Mouse (Mus musculus) lung, postnatal 4 days (tissue): ENCODE data around the gene Brdt.

Source experiments
- DNase-seq, 2 experiments: peaks; one replicate each; pipeline ENCODE4 v3.0.0; 2021

Brdt gene

GRCm38 (mm10) chr5:107330916-107331421, at the start of gene Brdt:
Gene Brdt (plus strand): TSS chr5:107331159.
- no peak for DNase-seq

GRCm38 (mm10) chr5:107282561-107283307, 48.2 kb upstream of the Brdt start:
- peak in 1 of 2 experiments; percentile 5 for DNase-seq

DNA sequence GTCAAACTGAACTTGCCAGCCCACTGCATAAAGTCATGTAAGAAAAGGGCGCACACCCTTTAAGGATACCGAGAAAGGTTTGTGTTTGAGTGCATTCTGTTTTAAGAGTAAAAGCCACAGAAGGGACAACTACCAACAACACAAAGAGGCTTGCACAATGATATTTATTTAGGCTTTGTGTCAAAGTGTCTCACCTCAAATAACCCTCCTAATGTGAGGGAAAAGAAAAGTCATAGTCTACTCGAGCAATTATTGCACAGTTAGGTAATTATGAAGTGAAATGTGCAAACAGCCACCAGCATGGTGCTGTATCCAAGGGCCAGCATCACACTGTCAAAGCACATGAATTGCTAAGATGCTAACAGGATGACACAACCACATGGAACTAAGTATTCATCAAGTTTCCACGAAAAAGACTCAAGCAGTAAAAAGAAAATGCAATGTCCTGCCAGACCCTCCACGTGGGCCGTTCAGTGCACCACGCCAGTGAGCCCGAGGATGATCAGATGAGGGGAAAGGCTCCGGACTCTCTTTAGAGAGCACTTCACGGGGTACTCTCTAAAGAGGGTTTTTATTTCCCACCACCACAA, 46.9 kb upstream of the Brdt start:
- peak in 1 of 2 experiments; percentile 15 for DNase-seq

- no peak for DNase-seq
These were observed 45.4 kb upstream of the Brdt start for GRCm38 (mm10) chr5:107285563-107285962.

DNA sequence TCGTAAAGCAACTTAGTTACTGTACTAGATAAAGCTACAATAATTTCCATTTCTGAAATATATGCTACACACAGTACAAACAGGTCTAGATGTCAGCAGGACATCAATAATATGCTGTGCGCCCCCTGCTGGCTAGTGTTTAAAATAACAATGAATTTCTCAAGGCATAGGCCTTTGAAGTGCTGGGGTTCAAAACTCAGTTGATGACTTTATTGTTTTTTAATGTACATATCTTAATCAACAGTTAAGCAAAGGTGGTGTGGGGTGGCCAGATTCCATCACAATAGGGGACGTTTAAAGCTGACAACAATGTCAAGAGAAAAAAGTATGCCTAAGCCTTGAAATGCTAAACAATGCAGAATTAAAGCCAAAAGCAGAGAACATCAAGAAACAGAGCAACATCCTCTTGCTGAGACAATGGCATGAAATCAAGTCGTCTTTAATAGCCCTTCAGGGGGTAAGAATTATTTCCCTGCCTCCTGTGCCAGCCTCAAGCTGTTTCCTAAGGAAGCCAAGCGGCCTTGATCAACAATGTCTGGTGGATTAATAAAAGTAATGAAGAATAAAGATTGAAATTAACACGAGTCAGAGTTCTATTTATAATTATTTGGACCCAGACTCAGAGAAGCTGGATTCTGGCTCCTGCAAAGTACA, 43.6 kb upstream of the Brdt start:
- peak; percentile 64 to 78 for DNase-seq

- no peak for DNase-seq
These were observed 43.1 kb upstream of the Brdt start for GRCm38 (mm10) chr5:107287908-107288267.

GRCm38 (mm10) chr5:107288427-107289233, 42.3 kb upstream of the Brdt start:
- DNase-seq = no peak

GRCm38 (mm10) chr5:107289234-107289764, 41.7 kb upstream of the Brdt start, which contains the start of gene Tgfbr3:
Gene Tgfbr3 (minus strand): TSS chr5:107289629.
- DNase-seq = peak; percentile 90 to 93

- no peak for DNase-seq
These were observed 41.0 kb upstream of the Brdt start for GRCm38 (mm10) chr5:107289986-107290385.

- no peak for DNase-seq
These were observed 36.9 kb upstream of the Brdt start for GRCm38 (mm10) chr5:107294041-107294440.

GRCm38 (mm10) chr5:107295061-107295816, 35.7 kb upstream of the Brdt start:
- peak; percentile 43 to 55 for DNase-seq

DNA sequence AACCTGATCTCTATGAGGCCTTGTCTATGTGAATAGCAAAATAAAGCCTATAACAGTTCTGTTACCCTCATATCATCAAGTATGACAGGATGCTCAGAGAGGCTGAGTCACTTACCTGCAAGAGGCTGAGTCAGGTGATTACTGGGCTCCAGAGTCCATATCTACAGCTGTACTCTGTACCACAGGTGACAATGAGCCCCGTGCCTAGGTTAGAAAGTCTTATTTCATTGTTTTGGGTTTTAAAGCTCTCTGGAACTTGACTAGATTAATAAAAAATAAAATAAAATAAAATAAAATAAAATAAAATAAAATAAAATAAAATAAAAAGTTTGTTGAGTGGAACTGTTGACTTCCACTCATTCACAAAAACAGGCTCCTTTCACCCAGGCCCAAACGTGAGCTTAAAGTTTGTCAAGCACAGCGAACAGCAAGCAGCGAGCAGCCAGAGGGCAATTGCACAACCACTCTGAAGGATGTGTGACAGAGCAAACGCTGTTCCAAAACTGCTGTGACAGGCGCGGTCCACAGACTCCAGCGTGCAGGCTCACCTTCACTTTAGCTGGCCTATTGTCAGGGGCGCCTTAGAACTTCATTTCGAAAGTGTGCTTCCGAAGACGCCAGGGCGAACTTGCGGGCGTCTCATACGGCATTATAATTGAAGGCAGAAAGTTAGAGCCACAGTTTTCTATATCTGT, 35.0 kb upstream of the Brdt start:
- DNase-seq = peak; percentile 21 to 47

DNA sequence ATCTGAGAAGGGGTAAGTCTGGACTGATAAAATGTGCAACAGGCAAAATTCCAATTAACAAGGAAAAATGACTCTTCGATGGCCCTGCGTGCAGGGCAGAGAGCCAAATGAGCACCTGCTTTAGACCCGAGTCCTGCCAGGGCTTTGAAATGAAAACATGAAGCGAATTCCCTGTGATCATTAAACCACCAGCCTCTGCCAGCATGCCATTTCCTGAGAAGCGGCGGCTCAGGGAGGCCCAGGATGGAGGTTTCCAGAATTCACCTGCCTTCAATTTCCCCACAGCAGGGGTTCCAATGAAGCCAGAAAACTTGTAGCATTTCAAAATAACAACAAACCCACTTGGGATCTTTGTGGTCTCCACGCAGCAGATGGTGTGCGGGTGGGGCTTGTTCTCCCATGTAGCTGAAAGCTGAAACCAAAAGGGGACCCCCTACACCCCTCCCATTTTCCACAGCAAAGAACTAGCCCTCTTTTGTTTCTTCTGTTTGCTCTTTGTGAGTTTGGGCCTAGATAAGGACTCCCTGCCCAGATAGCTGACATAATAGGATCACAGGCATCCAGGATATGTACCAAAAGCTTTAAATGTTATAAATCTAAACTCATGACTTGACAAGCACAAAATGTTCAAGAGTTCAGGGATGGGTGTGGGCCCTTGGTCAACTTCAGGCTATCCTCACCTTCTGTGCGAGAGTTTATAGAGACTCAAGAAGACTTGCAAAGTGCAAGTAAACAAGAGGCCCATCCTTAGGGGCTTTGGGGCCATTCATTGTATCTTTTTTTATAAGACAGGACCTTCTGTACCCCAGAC, 34.2 kb upstream of the Brdt start:
- no peak for DNase-seq

GRCm38 (mm10) chr5:107298854-107299253, 32.1 kb upstream of the Brdt start:
- DNase-seq = no peak

GRCm38 (mm10) chr5:107303350-107303861, 27.6 kb upstream of the Brdt start:
- DNase-seq = peak; percentile 17 to 51

- no peak for DNase-seq
These were observed 26.7 kb upstream of the Brdt start for GRCm38 (mm10) chr5:107304117-107304825.

DNA sequence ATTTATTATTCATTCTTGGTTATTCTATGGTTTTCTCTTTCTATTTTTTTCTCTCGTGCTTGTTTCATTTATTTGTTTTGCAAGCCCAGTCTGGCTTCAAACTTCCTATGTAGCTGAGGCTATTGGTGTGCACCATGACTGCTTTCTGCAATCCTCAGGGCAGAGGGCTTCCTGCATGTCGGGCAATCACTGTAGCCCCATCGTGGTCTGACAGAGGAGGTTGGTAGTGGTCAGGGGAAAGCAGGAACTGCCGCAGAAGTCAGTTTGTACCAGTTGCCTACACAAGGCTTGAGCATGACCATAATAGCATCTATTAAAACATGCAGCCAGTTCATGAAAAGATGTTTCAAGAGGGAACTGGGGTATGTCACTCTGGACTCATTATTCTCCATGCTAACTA, 23.5 kb upstream of the Brdt start:
- no peak for DNase-seq

- DNase-seq = no peak
These were observed 13.8 kb upstream of the Brdt start for GRCm38 (mm10) chr5:107317141-107317540.

DNA sequence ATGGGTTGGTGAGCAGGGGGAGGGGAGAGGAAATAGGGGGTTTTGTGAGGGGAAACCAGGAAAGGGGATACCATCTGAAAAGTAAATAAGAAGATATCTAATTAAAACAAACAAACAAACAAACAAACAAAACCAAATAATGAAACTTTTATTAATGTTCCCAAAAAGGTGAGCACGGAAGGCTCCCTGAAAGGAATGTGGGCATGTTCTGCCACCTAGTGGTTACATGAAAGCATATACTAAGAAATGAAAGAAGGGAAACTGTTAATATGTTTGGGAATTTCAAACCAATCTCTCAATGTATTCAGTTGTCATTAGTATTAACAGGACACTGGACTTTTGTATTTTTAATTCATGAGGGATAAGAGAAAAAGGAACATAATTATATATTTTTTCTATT, 10.3 kb upstream of the Brdt start:
- DNase-seq = peak in 1 of 2 experiments; percentile 18
